Mouse (Mus musculus): ENCODE measurements around the gene Spryd4.
"Not testable (repeated sequence)": the region's sequence is repeated elsewhere in the genome, so short reads cannot be mapped to it uniquely, and the experiment has no call there.

- not testable (repeated sequence) for TF ChIP-seq CTCF, EP300 (IDR thresholded peaks at IDR 0.05; ENCODE audit: low read depth)
Measured at GRCm38 (mm10) chr10:128171348-128171747, 40.3 kb downstream of the Spryd4 start.
